Mouse (Mus musculus) liver, adult (tissue): ENCODE data around the gene Adam19.

ENCODE experiments used
- GATA4 ChIP-seq: IDR thresholded peaks from 2 replicates; pipeline ENCODE4 v1.6.1; 2014; ENCODE audit warnings: mild to moderate bottlenecking, low read length; ENCODE audit not compliant: insufficient replicate concordance

Adam19 gene

GRCm38 (mm10) chr11:46083405-46083804 lies 27.6 kb downstream of the Adam19 start:
- TF ChIP-seq GATA4, result no peak

GRCm38 (mm10) chr11:46083835-46084444 lies 28.1 kb downstream of the Adam19 start:
- no peak for TF ChIP-seq GATA4

- TF ChIP-seq GATA4, result no peak
These were observed 28.8 kb downstream of the Adam19 start for GRCm38 (mm10) chr11:46084568-46084967.

- TF ChIP-seq GATA4, result no peak
These were observed 29.8 kb downstream of the Adam19 start for GRCm38 (mm10) chr11:46085398-46086163.

GRCm38 (mm10) chr11:46086446-46086845 lies 30.7 kb downstream of the Adam19 start:
- TF ChIP-seq GATA4, result no peak

- peak; percentile 71; the same call in 1 of the 2 replicates for TF ChIP-seq GATA4
These were observed 33.4 kb downstream of the Adam19 start for GRCm38 (mm10) chr11:46089081-46089713.

- no peak for TF ChIP-seq GATA4
These were observed 34.4 kb downstream of the Adam19 start for GRCm38 (mm10) chr11:46090036-46090725.

GRCm38 (mm10) chr11:46090951-46091667 lies 35.3 kb downstream of the Adam19 start:
- peak; percentile 7; the same call in 1 of the 2 replicates for TF ChIP-seq GATA4

- TF ChIP-seq GATA4, result no peak
These were observed 36.3 kb downstream of the Adam19 start for GRCm38 (mm10) chr11:46092121-46092520.

- no peak for TF ChIP-seq GATA4
These were observed 39.9 kb downstream of the Adam19 start for GRCm38 (mm10) chr11:46095477-46096264.

GRCm38 (mm10) chr11:46096265-46096649 lies 40.5 kb downstream of the Adam19 start:
- no peak for TF ChIP-seq GATA4

- no peak for TF ChIP-seq GATA4
These were observed 41.3 kb downstream of the Adam19 start for GRCm38 (mm10) chr11:46097062-46097461.

GRCm38 (mm10) chr11:46102107-46102506 lies 46.3 kb downstream of the Adam19 start:
- no peak for TF ChIP-seq GATA4

GRCm38 (mm10) chr11:46107046-46107445 lies 51.3 kb downstream of the Adam19 start:
- no peak for TF ChIP-seq GATA4

- TF ChIP-seq GATA4, result no peak
These were observed 53.4 kb downstream of the Adam19 start for GRCm38 (mm10) chr11:46109206-46109605.
